Mouse (Mus musculus) E14TG2a.4 (cell line): Measurements from ENCODE around the gene Tff2.

Source experiments
- CTCF ChIP-seq: conservative IDR thresholded peaks from 2 replicates; pipeline ENCODE4 v1.5.1; 2014; ENCODE audit warnings: low read length
- POU5F1 ChIP-seq: IDR thresholded peaks from 2 replicates; pipeline ENCODE4 v1.6.1; 2014; ENCODE audit warnings: low read length, borderline replicate concordance

DNA sequence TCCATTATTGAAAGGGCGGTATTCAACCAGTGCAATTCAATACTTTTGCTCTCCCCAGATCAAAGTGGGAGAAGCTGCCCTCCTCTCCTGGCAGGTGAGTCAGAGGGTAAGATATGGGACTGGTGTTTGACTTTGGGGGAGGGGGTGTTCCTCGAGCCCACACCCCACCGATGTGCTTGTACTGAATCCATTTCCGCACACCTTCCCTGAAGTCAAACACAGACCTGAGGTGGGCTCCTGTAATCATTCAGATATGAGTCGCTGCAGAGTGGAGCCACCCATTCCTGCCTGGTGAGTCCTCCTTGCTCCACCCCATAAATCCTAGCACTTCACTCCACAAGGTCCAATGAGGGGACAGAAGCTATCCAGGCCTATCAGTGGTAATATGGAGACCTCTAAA lies 25.7 kb upstream of the Tff2 start:
- TF ChIP-seq CTCF (no peak), POU5F1 (no peak)
